Mouse (Mus musculus) small intestine, adult 2 months (tissue): Measurements from ENCODE around the gene Cubn.

Experiments used
- CTCF ChIP-seq: fragments of 200-500 bp; IDR thresholded peaks from 2 replicates; pipeline ENCODE4 v1.5.1; 2012; ENCODE audit warnings: low read depth, mild to moderate bottlenecking, control low read depth, inconsistent platforms, low read length, moderate library complexity, mixed read lengths; ENCODE audit not compliant: insufficient replicate concordance, insufficient read length; ENCODE audit errors: extremely low read depth
- POLR2A ChIP-seq: fragments of 200-500 bp; IDR thresholded peaks from 2 replicates; pipeline ENCODE4 v1.6.1; 2012; ENCODE audit warnings: low read depth, mild to moderate bottlenecking, control low read depth, inconsistent platforms, low read length, moderate library complexity

GRCm38 (mm10) chr2:13527125-13527524, 35.5 kb upstream of the Cubn start:
- TF ChIP-seq CTCF (no peak), POLR2A (no peak)
